Mouse (Mus musculus): ENCODE data around the gene Tcp11.

GRCm38 (mm10) chr17:28084395-28084905, 4.0 kb upstream of the Tcp11 start:
- TF ChIP-seq CTCF (IDR thresholded peaks at IDR 0.05; ENCODE audit: borderline replicate concordance, control insufficient read depth, extremely low read depth, insufficient read depth, low read length, poor library complexity) (no peak), POLR2A (IDR thresholded peaks at IDR 0.05; ENCODE audit: control insufficient read depth, extremely low read depth, insufficient read depth, low read length, poor library complexity) (no peak)
